Mouse (Mus musculus) CH12.LX (cell line): Measurements from ENCODE around the gene Olfr1494.

ENCODE experiments used
- CTCF ChIP-seq, 2 experiments: IDR thresholded peaks in 1 of 2; conservative IDR thresholded peaks in 1 of 2; 2 replicates each; pipeline ENCODE4 v1.5.1; 2011 to 2012; ENCODE audit warnings: low read depth in 2 of 2, low read length in 2 of 2, improper control_type of control experiment in 1 of 2, inconsistent platforms in 1 of 2, mild to moderate bottlenecking in 1 of 2, moderate library complexity in 1 of 2
- KAT2A ChIP-seq: IDR thresholded peaks from 2 replicates; pipeline ENCODE4 v1.6.1; 2012; ENCODE audit warnings: low read length, improper control_type of control experiment, inconsistent platforms; ENCODE audit not compliant: insufficient replicate concordance
- MAX ChIP-seq: IDR thresholded peaks from 2 replicates; pipeline ENCODE4 v1.6.1; 2011; ENCODE audit warnings: low read length, improper control_type of control experiment
- MXI1 ChIP-seq: IDR thresholded peaks from 2 replicates; pipeline ENCODE4 v1.6.1; 2011; ENCODE audit warnings: mild to moderate bottlenecking, low read depth, low read length, improper control_type of control experiment
- MYC ChIP-seq: IDR thresholded peaks from 2 replicates; pipeline ENCODE4 v1.6.1; 2011; ENCODE audit warnings: low read depth, mild to moderate bottlenecking, improper control_type of control experiment, low read length
- POLR2A ChIP-seq: IDR thresholded peaks from 2 replicates; pipeline ENCODE4 v1.6.1; 2011; ENCODE audit warnings: low read depth, mild to moderate bottlenecking, improper control_type of control experiment, low read length
- TCF12 ChIP-seq: IDR thresholded peaks from 2 replicates; pipeline ENCODE4 v1.6.1; 2014; ENCODE audit warnings: low read depth, mild to moderate bottlenecking, inconsistent platforms, low read length, improper control_type of control experiment
- UBTF ChIP-seq: IDR thresholded peaks from 2 replicates; pipeline ENCODE4 v1.6.1; 2012; ENCODE audit warnings: low read depth, mild to moderate bottlenecking, inconsistent platforms, low read length, improper control_type of control experiment, moderate library complexity
- ZMIZ1 ChIP-seq: IDR thresholded peaks from 2 replicates; pipeline ENCODE4 v1.6.1; 2012; ENCODE audit warnings: low read depth, mild to moderate bottlenecking, inconsistent platforms, low read length, improper control_type of control experiment

DNA sequence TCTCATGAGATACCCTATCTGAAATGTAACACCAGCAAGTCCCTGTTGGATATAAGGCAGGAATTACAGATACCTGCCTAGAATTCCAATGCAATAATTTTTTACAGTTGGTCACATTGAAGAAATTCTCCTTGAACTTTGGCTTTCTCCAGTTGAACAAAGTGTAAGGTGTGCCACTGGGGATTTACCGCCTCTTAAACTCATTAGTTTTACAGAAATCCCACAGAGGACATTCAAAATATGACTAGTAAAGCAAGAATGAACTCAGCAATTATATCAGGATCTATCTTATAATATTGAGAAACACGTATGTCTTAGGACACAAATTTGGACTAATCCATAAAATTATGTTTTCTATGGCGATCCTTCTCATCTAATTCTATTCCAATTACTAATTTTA, 42.6 kb upstream of the Olfr1494 start, which contains the start of gene Olfr1491:
- TF ChIP-seq MYC (no peak), POLR2A (no peak), CTCF (conservative IDR thresholded peaks at IDR 0.05 in 1 of 2, IDR thresholded peaks at IDR 0.05 in 1 of 2; ENCODE audit: low read depth in 2 of 2, low read length in 2 of 2) (no peak), MAX (no peak), KAT2A (no peak), MXI1 (no peak), UBTF (no peak), ZMIZ1 (no peak), TCF12 (no peak)
